Mouse (Mus musculus) kidney, postnatal 14 days (tissue): Measurements from ENCODE around the gene Lctl.

Experiments used
- DNase-seq: peaks from one replicate; pipeline ENCODE4 v3.0.0; 2022; ENCODE audit warnings: mixed read lengths

The Lctl gene

DNA sequence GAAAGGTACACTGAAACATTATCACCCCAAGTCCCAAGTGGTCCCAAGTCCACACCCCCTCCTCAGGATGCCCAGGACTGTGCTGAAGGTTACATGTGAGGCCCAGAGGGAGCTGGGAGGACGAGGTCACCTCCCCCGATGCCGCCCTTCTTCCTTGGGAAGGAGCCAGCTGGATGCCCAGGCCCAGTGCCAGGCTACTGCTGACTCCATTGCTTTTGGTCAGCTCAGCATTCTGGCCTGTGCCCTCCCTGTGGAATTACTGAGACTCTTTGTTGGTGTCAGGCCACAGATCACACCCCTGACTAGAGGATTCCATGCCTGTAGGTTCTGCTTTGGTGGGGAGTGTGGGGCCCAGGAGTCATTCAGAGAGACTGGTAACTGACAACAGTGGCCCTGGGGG is at the start of gene Lctl:
Gene Lctl (plus strand): TSS at position 272 of the 400 bp plus-strand sequence.
- DNase-seq, result peak; percentile 77

DNA sequence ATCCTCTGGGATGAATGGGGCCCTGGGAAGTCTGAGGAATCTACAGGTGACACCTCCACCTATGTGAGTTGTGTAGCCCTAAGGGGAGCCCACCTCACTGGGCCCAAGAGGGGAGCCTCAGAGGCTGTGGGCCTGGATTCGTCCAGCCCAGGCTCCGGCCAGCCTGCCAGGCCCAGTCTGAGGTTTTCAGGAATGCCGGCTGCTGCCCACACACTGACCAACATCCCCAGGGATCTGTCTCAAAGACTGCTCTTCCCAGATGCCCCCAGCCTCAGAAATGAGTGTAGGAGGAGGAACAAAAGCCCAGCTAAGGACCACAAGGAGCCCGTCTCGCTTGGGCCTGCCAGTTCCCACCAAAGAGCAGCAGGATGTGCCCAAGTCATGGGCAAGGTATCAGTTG is 49.2 kb upstream of the Lctl start:
- no peak for DNase-seq

DNA sequence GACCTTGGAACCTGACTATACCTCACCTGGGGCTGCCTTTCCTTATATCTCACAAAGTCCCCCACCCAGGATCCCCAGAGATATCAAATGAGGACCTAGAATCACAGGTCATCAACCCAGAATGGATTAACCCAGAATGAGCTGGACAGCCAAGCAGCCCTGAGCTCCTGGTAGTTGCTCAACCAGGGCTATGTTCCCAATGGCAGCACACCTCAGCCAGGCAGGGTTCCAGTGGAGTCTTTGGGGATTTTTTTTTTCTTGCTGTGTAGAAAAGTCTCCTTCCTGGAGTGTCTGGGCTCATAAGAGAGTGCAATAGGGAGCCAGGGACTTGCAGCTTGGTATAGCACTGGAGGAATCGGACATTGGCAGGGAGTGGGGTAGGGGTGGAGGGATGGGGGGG is 48.4 kb upstream of the Lctl start:
- no peak for DNase-seq

DNA sequence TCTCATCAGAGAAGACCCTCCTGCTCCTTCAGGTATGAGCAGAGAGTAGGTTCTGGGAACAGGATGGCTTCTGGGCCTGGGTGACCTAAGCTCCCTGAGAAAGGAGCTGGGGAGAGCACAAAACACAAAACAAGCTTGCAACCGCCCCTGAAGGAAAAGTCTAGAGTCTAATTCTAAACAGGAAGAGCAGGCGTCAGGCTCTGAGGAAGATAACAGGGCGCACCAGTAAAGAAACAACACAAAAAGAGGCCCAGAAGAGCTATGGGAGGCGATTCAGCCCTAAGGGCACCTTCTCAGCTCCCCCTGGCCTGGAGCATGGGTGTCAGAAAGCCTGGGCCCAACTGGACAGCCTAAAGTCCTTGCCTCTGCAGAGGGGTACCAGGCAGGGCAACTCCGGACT is 47.8 kb upstream of the Lctl start:
- DNase-seq, result no peak

- no peak for DNase-seq
These were observed 46.3 kb upstream of the Lctl start for GRCm38 (mm10) chr9:64070674-64071073.

GRCm38 (mm10) chr9:64074831-64075230 is 42.1 kb upstream of the Lctl start:
- no peak for DNase-seq

- DNase-seq, result no peak
These were observed 40.5 kb upstream of the Lctl start for GRCm38 (mm10) chr9:64076412-64076811.

DNA sequence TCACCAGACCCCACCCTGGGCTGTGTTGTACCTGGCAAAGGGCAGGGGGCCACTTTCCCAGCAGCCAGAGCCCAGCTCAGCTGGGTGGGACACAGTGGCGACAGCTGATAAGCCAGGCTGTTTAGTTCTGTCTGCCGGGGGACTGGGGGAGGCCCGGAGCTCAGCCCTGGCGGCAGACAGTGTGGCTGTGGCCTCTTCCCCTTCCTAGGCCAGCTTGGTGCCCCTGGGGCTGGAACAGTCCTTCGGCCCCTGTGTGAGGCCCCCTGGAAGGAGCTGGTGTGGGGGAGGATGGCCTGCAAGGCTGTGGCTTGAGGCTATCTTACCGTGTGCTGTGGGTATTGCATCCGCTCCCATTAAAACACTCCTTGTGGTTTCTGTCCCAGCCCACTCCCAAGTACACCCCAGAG is 38.6 kb upstream of the Lctl start:
- no peak for DNase-seq

GRCm38 (mm10) chr9:64079922-64080321 is 37.0 kb upstream of the Lctl start:
- DNase-seq, result no peak

DNA sequence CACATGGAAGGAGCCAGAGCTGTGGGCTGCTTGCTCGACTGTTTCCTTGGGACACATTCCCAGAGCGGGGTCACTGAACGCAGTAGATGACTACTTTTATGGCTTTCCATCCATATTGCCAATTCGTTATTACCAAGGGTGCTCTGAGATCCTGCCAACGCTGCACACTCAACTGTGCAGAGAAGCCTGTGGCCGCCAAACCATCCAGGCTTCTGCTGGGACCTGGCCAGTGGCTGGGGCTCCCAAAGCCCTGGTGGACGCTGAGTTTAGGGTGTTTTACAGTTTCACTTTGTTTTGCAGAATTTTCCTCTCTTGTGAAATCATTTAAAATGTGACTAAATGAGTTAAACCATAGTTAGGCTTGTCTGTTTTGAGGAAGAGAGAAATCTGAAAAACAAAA is 32.7 kb upstream of the Lctl start:
- DNase-seq, result peak; percentile 65

- peak; percentile 52 for DNase-seq
These were observed 32.1 kb upstream of the Lctl start for GRCm38 (mm10) chr9:64084661-64085399.

DNA sequence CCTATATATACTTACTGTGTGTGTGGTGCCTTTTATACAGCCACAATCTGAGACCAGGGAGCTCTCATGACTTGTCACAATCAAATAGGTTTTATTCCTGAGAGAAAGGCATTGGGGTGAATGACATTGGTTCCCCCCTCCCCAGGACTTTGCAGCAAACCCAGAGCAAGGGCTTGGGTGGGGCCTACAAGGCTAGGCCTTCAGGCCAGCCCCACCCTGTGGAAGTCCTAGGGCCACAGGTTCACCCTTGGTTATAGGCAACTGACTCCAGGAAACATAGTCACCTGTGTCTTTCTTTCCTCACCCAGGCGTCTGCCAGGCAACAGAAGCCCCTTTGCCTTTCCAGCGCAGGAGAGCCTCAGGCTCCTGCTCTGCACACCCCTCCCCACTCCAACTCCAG is 31.0 kb upstream of the Lctl start:
- no peak for DNase-seq

GRCm38 (mm10) chr9:64086543-64086942 is 30.4 kb upstream of the Lctl start:
- no peak for DNase-seq

DNA sequence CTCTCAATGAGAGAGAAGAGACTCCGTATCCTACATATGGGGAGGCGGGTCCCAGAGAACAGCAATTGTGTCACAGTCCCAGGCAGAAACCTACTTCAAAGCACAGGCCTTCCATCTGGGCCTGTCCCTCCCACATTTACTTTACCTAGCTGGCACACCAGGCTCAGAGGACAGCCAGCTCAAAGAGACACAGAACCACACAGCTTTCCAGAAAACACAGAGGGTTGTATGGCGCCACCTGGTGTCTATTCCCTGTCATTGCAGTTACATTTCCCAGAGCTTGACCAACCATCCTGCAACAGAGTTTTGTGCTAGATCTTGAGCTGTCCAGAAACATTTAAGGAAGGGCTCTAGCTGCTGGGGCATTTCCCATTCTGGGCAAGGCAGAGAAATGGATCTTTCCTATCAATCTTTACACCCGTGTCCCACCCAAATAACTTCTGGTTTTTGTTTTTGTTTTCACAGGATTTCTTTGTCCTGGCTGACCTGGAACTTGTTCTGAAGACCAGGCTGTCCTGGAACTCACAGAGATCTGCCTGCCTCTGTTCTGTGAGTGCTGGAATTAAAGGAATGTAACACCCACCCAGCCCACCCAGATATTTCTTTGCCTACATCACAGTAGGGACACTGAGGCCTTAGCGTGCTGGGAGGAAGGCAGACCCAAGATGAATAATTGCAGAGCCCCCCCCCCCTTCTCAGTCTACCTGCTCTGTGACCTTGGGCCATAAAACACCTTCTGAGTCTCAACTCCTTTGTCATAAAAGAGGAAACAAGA is 29.3 kb upstream of the Lctl start:
- DNase-seq, result peak; percentile 85

DNA sequence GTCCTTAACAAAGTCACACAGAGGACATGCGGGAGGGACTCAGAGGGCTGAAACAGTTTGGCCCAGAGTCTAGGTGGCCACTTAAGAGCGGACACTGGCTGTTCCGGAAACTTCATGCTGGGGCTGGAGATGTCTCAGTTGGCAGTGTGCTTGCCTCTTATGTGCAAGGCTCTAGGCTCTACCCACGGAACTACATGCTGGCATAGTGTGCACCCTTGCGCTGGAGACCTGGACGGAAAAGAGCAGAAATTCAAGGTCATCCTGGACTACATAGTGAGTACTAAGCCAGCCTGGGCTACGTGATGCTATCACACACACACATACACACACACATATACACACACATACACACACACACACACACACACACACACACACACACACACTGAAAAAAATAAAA is 28.6 kb upstream of the Lctl start:
- DNase-seq, result no peak

GRCm38 (mm10) chr9:64089004-64089403 is 27.9 kb upstream of the Lctl start:
- DNase-seq, result peak; percentile 71

DNA sequence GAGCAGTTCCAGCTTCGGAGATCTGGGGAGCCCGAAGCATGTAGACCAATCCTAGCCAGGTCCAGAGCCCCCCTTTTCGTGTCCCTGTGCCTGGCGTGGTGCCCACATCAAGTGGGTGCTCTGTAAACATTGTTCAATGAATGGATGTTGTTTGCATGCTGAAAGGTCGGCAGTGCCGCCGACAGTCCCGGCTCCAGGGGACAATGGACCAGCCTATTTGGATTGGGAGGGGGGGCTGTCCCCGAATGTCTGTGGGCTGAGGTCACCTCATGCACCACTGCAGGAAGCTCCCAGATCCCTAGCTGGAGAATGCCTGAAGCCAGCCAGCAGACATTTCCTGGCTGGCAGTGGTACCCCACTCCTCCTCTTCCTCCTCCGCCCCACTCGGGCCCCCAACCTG is 22.9 kb upstream of the Lctl start:
- DNase-seq, result peak; percentile 47

- DNase-seq, result no peak
These were observed 18.7 kb upstream of the Lctl start for GRCm38 (mm10) chr9:64098282-64098681.

DNA sequence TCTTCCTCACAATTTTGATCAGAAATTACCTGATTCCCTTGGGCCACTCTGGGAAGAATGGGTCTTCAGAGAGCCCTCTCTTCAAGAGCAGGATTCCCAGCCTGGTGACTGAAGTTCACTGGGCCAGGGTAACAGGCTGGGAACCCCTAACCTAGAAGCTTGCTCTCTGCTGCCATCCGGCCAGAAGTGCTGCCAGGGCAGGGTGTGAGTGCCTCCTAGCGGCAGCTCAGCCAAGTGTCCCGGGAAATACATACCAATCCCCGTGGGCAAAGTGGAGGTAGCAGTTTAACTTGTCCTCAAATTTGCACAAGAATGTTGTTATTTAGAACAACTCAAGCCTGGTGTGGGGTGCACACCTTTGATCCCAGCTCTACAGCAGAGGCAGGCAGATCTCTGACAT is 16.5 kb upstream of the Lctl start:
- peak; percentile 81 for DNase-seq

- DNase-seq, result no peak
These were observed 11.6 kb upstream of the Lctl start for GRCm38 (mm10) chr9:64105301-64105700.

DNA sequence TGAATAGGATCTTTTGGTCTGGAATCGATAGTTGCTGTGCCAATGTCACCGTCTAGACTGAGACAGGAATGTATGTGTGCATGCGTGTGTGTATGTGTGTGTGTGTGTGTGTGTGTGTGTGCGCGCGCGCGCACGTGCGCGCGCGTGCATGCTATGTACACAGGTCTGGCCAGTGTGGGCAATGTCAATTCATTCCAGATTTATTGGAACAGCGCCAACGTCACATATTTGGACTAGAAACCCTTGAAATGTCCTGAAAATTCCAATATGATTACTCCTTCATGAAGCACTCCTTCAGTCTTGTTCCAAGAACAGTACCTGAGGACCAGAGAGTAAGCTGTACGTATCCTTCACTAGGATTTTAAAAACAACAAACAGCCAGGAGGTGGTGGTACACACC is 6.4 kb upstream of the Lctl start:
- no peak for DNase-seq

GRCm38 (mm10) chr9:64114646-64115045 is 2.3 kb upstream of the Lctl start:
- peak; percentile 43 for DNase-seq

- no peak for DNase-seq
These were observed 1.2 kb upstream of the Lctl start for GRCm38 (mm10) chr9:64115756-64116155.

GRCm38 (mm10) chr9:64119898-64120297 is 3.0 kb downstream of the Lctl start:
- peak; percentile 47 for DNase-seq
